ENCODE assay signal across 30 mouse cellular contexts in the genomic region with DNA sequence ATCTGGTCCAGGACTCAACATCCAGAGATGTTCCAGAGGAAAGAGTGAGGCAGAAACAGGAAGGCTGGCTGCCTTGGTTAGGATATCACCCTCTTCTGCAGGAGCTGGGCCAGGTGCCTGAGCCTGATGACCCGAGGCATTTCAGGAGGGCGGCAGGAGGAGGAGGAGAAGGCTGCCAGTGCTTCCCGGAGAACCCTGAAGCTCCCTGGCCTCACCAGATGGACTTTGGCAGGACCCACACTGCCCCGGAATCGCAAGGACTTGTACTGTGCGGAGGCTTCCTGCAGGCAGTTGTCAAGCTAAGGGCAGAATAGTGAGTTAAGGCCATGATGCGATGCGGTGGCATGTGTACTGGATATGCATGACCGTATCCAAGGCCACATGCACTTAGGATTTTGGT. TPM values are rescaled to one million over a fixed set of nuclear protein-coding genes. Genes with fewer than 3 reads are reported as not detected.
"Had no signal": no experiment of that assay in that cellular context is flagged by ENCODE, and none has a peak within 500 bp of the region (broad histone marks: within the 10 kb centered on the region; RNA-seq: fewer than 3 reads in every experiment).

No protein-coding gene starts in this region.

- H3K27me3 ChIP-seq: hindbrain, embryonic 15.5 days had no signal

- H3K27ac ChIP-seq: heart, adult 2 months; heart, embryonic 13.5 days; heart, embryonic 15.5 days; hindbrain, embryonic 13.5 days; hindbrain, embryonic 15.5 days; hindbrain, postnatal 0 days; kidney, postnatal 0 days; layer of hippocampus, adult 2 months; left cerebral cortex, adult 2 months; limb, embryonic 13.5 days; limb, embryonic 15.5 days; liver, embryonic 12.5 days; liver, embryonic 14.5 days had no signal

- H3K4me3 ChIP-seq: heart, adult 2 months; heart, embryonic 13.5 days; heart, embryonic 15.5 days; hindbrain, embryonic 13.5 days; hindbrain, embryonic 15.5 days; layer of hippocampus, adult 2 months; left cerebral cortex, adult 2 months; limb, embryonic 13.5 days; limb, embryonic 15.5 days; liver, embryonic 12.5 days had no signal

- H3K9ac ChIP-seq: heart, embryonic 13.5 days; heart, embryonic 15.5 days; hindbrain, embryonic 13.5 days; hindbrain, embryonic 15.5 days; limb, embryonic 13.5 days; limb, embryonic 15.5 days; liver, embryonic 12.5 days; liver, embryonic 14.5 days had no signal

- H3K9me3 ChIP-seq: heart, embryonic 13.5 days; heart, embryonic 15.5 days; hindbrain, embryonic 13.5 days; hindbrain, embryonic 15.5 days; limb, embryonic 13.5 days; limb, embryonic 15.5 days; liver, embryonic 12.5 days had no signal

- H3K4me2 ChIP-seq: heart, embryonic 11.5 days; heart, embryonic 13.5 days; heart, embryonic 15.5 days; hindbrain, embryonic 13.5 days; hindbrain, embryonic 15.5 days; limb, embryonic 13.5 days; limb, embryonic 15.5 days; liver, embryonic 12.5 days had no signal

- DNase-seq: gastrocnemius, postnatal 14 days; gastrocnemius, postnatal 36 days; heart, adult 11 months; heart, adult 2 months; heart, postnatal 14 days; heart, postnatal 36 days; left cerebral cortex, postnatal 4 days; lung, adult 18-20 months had no signal

- H3K36me3 ChIP-seq: heart, embryonic 15.5 days; hindbrain, embryonic 13.5 days; hindbrain, embryonic 15.5 days; limb, embryonic 13.5 days; limb, embryonic 15.5 days; liver, embryonic 12.5 days had no signal

- ATAC-seq: forebrain, embryonic 16.5 days; hindbrain, postnatal 0 days; intestine, embryonic 16.5 days; liver, embryonic 12.5 days had no signal

RNA-seq across cellular contexts. Expression of gene Hcrt, which starts 4.0 kb away (rescaled TPM):
- polyA plus RNA-seq: gonadal fat pad, adult 2 months; heart, adult 2 months; heart, embryonic 11.5 days; heart, embryonic 13.5 days; heart, embryonic 15.5 days; heart, postnatal 0 days; hindbrain, embryonic 11.5 days; intestine, embryonic 14.5 days; intestine, embryonic 16.5 days; kidney, postnatal 0 days; limb, embryonic 11.5 days; limb, embryonic 13.5 days; limb, embryonic 15.5 days; liver, adult 2 months; liver, embryonic 12.5 days; liver, embryonic 14.5 days; liver, embryonic 16.5 days had no signal

RNA-seq across cellular contexts. Expression of gene Kcnh4, which starts 7.0 kb away (rescaled TPM):
- polyA plus RNA-seq: heart, embryonic 11.5 days; heart, embryonic 13.5 days; heart, embryonic 15.5 days; heart, postnatal 0 days; kidney, postnatal 0 days; limb, embryonic 11.5 days; limb, embryonic 13.5 days; limb, embryonic 15.5 days; liver, adult 2 months; liver, embryonic 12.5 days; liver, embryonic 14.5 days; liver, embryonic 16.5 days had no signal

RNA-seq across cellular contexts. Expression of gene Hspb9, which starts 53.1 kb away (rescaled TPM):
- polyA plus RNA-seq: forebrain, embryonic 16.5 days; heart, embryonic 11.5 days; heart, embryonic 15.5 days; heart, postnatal 0 days; hindbrain, embryonic 13.5 days; intestine, embryonic 16.5 days; limb, embryonic 13.5 days; liver, adult 2 months had no signal
